30 mouse cellular contexts compared by ENCODE assay signal in genomic region chr2:122201501-122201900, GRCm38 (mm10). TPM values are rescaled to one million over a fixed set of nuclear protein-coding genes. Genes with fewer than 3 reads are reported as not detected.
"Had no signal": no experiment of that assay in that cellular context is flagged by ENCODE, and none has a peak within 500 bp of the region (broad histone marks: within the 10 kb centered on the region; RNA-seq: fewer than 3 reads in every experiment).

No protein-coding gene starts in this region.

- H3K36me3 ChIP-seq: kidney, embryonic 15.5 days; limb, embryonic 12.5 days; limb, embryonic 15.5 days; liver, embryonic 13.5 days; midbrain, embryonic 12.5 days; neural tube, embryonic 13.5 days; stomach, embryonic 15.5 days had no signal

- H3K9ac ChIP-seq: kidney, embryonic 15.5 days; limb, embryonic 12.5 days; limb, embryonic 15.5 days; liver, embryonic 13.5 days; midbrain, embryonic 12.5 days; neural tube, embryonic 13.5 days; stomach, embryonic 15.5 days had no signal

- DNase-seq: kidney, adult 11 months; kidney, adult 8-10 months; kidney, postnatal 10 days; kidney, postnatal 36 days; left cerebral cortex, postnatal 4 days; liver, embryonic 13.5 days; lung, adult 2 months; lung, postnatal 10 days; retina, postnatal 1 day; right cerebral cortex, postnatal 25 days; spleen, adult 18-20 months; thymus, postnatal 25 days had no signal

- H3K4me2 ChIP-seq: kidney, embryonic 15.5 days; limb, embryonic 12.5 days; limb, embryonic 15.5 days; liver, embryonic 13.5 days; midbrain, embryonic 12.5 days; neural tube, embryonic 13.5 days; stomach, embryonic 15.5 days had no signal

- H3K4me1 ChIP-seq: kidney, embryonic 15.5 days; limb, embryonic 12.5 days; limb, embryonic 15.5 days; liver, embryonic 13.5 days; midbrain, embryonic 12.5 days; neural tube, embryonic 13.5 days had no signal

- H3K4me3 ChIP-seq: kidney, embryonic 15.5 days; limb, embryonic 12.5 days; limb, embryonic 15.5 days; liver, embryonic 13.5 days; midbrain, embryonic 12.5 days; myocyte; neural tube, embryonic 13.5 days; stomach, embryonic 15.5 days had no signal

- H3K27me3 ChIP-seq: kidney, embryonic 15.5 days; limb, embryonic 12.5 days; limb, embryonic 15.5 days; liver, embryonic 13.5 days; midbrain, embryonic 12.5 days; neural tube, embryonic 13.5 days; stomach, embryonic 15.5 days had no signal

- H3K27ac ChIP-seq: kidney, embryonic 15.5 days; limb, embryonic 12.5 days; limb, embryonic 15.5 days; liver, embryonic 13.5 days; macrophage; midbrain, embryonic 12.5 days; neural tube, embryonic 13.5 days; stomach, embryonic 15.5 days had no signal

- ATAC-seq: midbrain, embryonic 16.5 days had no signal

- H3K9me3 ChIP-seq: kidney, embryonic 15.5 days; limb, embryonic 12.5 days; limb, embryonic 15.5 days; liver, embryonic 13.5 days; midbrain, embryonic 12.5 days; neural tube, embryonic 13.5 days; stomach, embryonic 15.5 days had no signal

RNA-seq across cellular contexts. Expression of gene Terb2, which starts 15.4 kb away (rescaled TPM):
- total RNA-seq: layer of hippocampus, adult 8-10 months; layer of hippocampus, postnatal 14 days; left cerebral cortex, adult 8-10 months; left cerebral cortex, postnatal 14 days; left cerebral cortex, postnatal 4 days; megakaryocyte, adult 5-6 weeks; neutrophil, adult 5-6 weeks had no signal
- polyA plus RNA-seq: kidney, embryonic 15.5 days; limb, embryonic 12.5 days; limb, embryonic 15.5 days; liver, embryonic 13.5 days; liver, embryonic 16.5 days; lung, adult 2 months; macrophage; midbrain, embryonic 12.5 days; midbrain, embryonic 16.5 days; myocyte; neural tube, embryonic 13.5 days; stomach, embryonic 15.5 days; thymus, postnatal 0 days had no signal

RNA-seq across cellular contexts. Expression of gene Patl2, which starts 15.5 kb away (rescaled TPM):
- total RNA-seq: left cerebral cortex, postnatal 4 days; megakaryocyte, adult 5-6 weeks; monocyte, adult 5-6 weeks; neutrophil, adult 5-6 weeks had no signal
- polyA plus RNA-seq: kidney, embryonic 15.5 days; limb, embryonic 12.5 days; limb, embryonic 15.5 days; lung, adult 2 months; midbrain, embryonic 12.5 days; midbrain, embryonic 16.5 days; neural tube, embryonic 13.5 days; stomach, embryonic 15.5 days had no signal

RNA-seq across cellular contexts. Expression of gene Trim69, which starts 41.0 kb away (rescaled TPM):
- total RNA-seq: layer of hippocampus, adult 8-10 months; layer of hippocampus, postnatal 14 days; left cerebral cortex, adult 8-10 months; left cerebral cortex, postnatal 14 days; left cerebral cortex, postnatal 4 days; megakaryocyte, adult 5-6 weeks; monocyte, adult 5-6 weeks; neutrophil, adult 5-6 weeks had no signal
- polyA plus RNA-seq: kidney, embryonic 15.5 days; limb, embryonic 12.5 days; liver, embryonic 13.5 days; midbrain, embryonic 12.5 days; midbrain, embryonic 16.5 days; neural tube, embryonic 13.5 days; stomach, embryonic 15.5 days had no signal
